Mouse (Mus musculus): ENCODE measurements around the gene Tef. TPM values are rescaled to one million over a fixed set of nuclear protein-coding genes. Genes with fewer than 3 reads are reported as not detected.

Tef gene
- total and polyA plus RNA-seq, 3 experiments = 12.3 to 21.7 TPM; not detected in 1

DNA sequence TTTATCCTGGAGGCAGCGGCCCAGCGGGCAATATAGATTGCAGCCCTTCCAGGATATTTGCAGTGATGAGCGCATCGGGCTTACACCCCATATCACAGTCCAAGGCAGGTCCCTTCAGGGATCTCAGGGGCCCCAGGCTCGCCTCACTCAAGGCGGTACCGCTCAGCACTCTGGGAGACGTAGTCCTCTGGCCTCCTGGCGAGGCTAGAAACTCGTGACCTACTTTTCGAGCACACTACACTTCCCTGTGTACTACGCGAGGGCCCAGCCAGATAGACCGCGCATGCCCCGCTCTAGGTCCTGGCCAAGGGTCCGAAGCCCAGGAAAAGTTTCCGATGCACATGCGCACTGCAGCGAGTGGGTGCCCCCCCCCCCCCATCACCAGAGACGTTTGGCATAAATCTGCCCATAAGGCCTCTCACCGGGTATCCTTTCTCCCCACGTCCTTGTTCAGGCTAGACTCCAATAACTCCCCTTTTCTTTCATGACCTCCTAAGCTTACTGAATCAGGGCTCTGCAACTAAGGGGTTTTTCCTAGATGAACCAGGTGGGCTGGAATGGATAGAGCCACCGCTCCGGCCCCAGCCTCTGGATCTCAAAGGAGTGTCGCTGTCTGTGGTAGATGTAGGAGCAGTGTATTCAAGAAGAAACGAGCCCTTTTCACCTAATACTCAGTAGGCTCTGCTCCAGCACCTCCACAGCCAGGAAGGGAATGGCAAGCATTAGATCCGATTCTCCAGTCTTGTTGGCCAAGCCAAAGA, 54.0 kb downstream of the Tef start (continued):
- TF ChIP-seq TAL1 (IDR thresholded peaks at IDR 0.05; ENCODE audit: low read length) (no peak), GABPA (IDR thresholded peaks at IDR 0.05; ENCODE audit: low read depth, low read length) (no peak), TCF12 (IDR thresholded peaks at IDR 0.05; ENCODE audit: low read depth, low read length) (no peak)

DNA sequence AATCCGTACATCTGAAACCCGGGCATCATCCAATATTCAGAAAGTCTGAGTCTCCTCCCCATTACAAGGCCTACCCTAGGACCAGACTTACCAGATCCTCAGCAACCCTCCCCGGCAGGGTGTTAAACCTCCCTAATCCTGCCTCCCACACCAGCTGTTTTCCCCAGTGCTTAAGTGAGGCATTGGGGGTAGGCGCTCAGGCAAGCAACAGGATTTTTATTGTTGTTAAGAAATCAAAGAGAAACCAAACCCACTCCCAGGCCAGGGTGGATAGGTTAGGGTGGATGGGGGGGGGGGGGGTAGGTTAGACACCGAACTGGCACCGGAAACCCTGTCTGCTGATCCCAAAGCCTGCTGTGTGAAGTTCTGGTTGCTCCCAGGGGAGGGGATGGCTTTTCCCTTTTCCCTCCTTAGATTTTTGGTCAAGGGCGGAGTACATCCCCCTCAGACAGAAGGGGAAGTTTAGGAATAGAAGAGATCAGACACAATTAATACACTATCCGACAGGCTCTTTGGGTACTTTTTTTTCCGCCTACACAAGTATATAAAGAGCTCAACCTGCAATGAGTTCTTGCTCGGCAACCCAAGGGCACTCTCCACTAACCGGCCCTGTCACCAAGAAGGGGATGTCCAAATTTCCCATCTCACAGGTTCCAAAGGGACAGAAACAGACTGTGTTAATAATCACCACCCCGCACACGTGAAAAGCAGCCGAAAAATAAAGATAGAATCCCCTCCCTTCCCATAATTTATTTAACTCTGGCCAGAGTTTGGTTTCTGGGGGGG, 54.9 kb downstream of the Tef start:
- DNase-seq (ENCODE audit: low read depth, low spot score) = peak; percentile 64
- no peaks in the 10 kb centered on the region for H3K9me3 ChIP-seq (replicated peaks; ENCODE audit: insufficient read depth, low read length)
- H3K9ac ChIP-seq (ENCODE audit: control insufficient read depth, low read depth, low read length, poor library complexity, severe bottlenecking) = peak overlapping the region; percentile 90
- H3K79me2 ChIP-seq (ENCODE audit: control insufficient read depth, insufficient read depth, low read length, poor library complexity) = peaks cover 50% of the 10 kb centered on the region
- no peaks in the 10 kb centered on the region for H3K27me3 ChIP-seq (ENCODE audit: control insufficient read depth in 1 of 2, insufficient read depth in 2 of 2, low read length in 2 of 2)
- H3K4me1 ChIP-seq (ENCODE audit: control insufficient read depth in 1 of 2, insufficient read depth in 2 of 2, low read length in 2 of 2) = peaks cover 0 to 7% of the 10 kb centered on the region in 2 experiments; a peak in 1 of 4 replicates
- peak overlapping the region; percentile 74 for H3K27ac ChIP-seq (ENCODE audit: control insufficient read depth, low read depth, low read length)
- peaks cover 2 to 11% of the 10 kb centered on the region in 2 experiments; a peak in 3 of 4 replicates for H3K36me3 ChIP-seq (ENCODE audit: control insufficient read depth in 1 of 2, insufficient read depth in 2 of 2, low read length in 2 of 2)
- peak overlapping the region; percentile 87 to 98 for H3K4me3 ChIP-seq (ENCODE audit: control insufficient read depth in 1 of 2, insufficient read depth in 1 of 2, low read depth in 2 of 2, low read length in 2 of 2)
- TF ChIP-seq CHD1 (IDR thresholded peaks at IDR 0.05; ENCODE audit: low read depth, low read length) (0 out of 2 replicates have a peak, but pooled peaks have one; percentile 26), GABPA (IDR thresholded peaks at IDR 0.05; ENCODE audit: low read depth, low read length) (no peak), RAD21 (IDR thresholded peaks at IDR 0.05; ENCODE audit: low read depth, low read length) (no peak), SIN3A (IDR thresholded peaks at IDR 0.05; ENCODE audit: low read length) (peak; percentile 44), RCOR1 (IDR thresholded peaks at IDR 0.05; ENCODE audit: low read depth, low read length) (no peak), EP300 (IDR thresholded peaks at IDR 0.05; ENCODE audit: low read depth in 1 of 2, low read length in 2 of 2) (no peak), KAT2A (conservative IDR thresholded peaks at IDR 0.05; ENCODE audit: low read depth, low read length) (no peak), TBP (IDR thresholded peaks at IDR 0.05; ENCODE audit: low read depth, low read length) (no peak; the same call in 1 of the 2 replicates), MAX (IDR thresholded peaks at IDR 0.05; ENCODE audit: low read length) (0 out of 2 replicates have a peak, but pooled peaks have one; percentile 10), MYC (IDR thresholded peaks at IDR 0.05; ENCODE audit: low read depth, low read length) (no peak), JUND (IDR thresholded peaks at IDR 0.05; ENCODE audit: low read depth, low read length) (no peak), MEF2A (IDR thresholded peaks at IDR 0.05; ENCODE audit: extremely low read depth, insufficient replicate concordance, low read depth, low read length, poor library complexity, severe bottlenecking) (no peak), ETS1 (IDR thresholded peaks at IDR 0.05; ENCODE audit: low read depth, low read length) (no peak), CHD2 (IDR thresholded peaks at IDR 0.05; ENCODE audit: low read length) (no peak), USF2 (IDR thresholded peaks at IDR 0.05; ENCODE audit: borderline replicate concordance in 1 of 2, insufficient read depth in 1 of 2, low read depth in 1 of 2, low read length in 2 of 2) (no peak), MAFK (IDR thresholded peaks at IDR 0.05; ENCODE audit: borderline replicate concordance, low read depth, low read length) (no peak), SMC3 (IDR thresholded peaks at IDR 0.05; ENCODE audit: low read depth, low read length) (no peak), NELFE (IDR thresholded peaks at IDR 0.05; ENCODE audit: low read depth, low read length) (no peak), ZMIZ1 (IDR thresholded peaks at IDR 0.05; ENCODE audit: low read depth, low read length) (no peak), NRF1 (IDR thresholded peaks at IDR 0.05; ENCODE audit: insufficient read depth, low read depth, low read length, poor library complexity, severe bottlenecking) (no peak), TAL1 (IDR thresholded peaks at IDR 0.05; ENCODE audit: low read length) (no peak), MYB (IDR thresholded peaks at IDR 0.05; ENCODE audit: low read depth, low read length) (no peak), TCF12 (IDR thresholded peaks at IDR 0.05; ENCODE audit: low read depth, low read length) (no peak), BHLHE40 (IDR thresholded peaks at IDR 0.05; ENCODE audit: borderline replicate concordance, low read depth, low read length) (no peak), MXI1 (IDR thresholded peaks at IDR 0.05; ENCODE audit: low read depth, low read length) (no peak), ELF1 (IDR thresholded peaks at IDR 0.05; ENCODE audit: low read depth, low read length) (no peak; the same call in 1 of the 2 replicates), GATA1 (IDR thresholded peaks at IDR 0.05; ENCODE audit: low read depth, low read length) (no peak), POLR2AphosphoS2 (IDR thresholded peaks at IDR 0.05; ENCODE audit: low read length) (no peak), ZC3H11A (IDR thresholded peaks at IDR 0.05; ENCODE audit: low read depth, low read length) (no peak), HCFC1 (IDR thresholded peaks at IDR 0.05; ENCODE audit: low read depth, low read length) (no peak), MAZ (IDR thresholded peaks at IDR 0.05; ENCODE audit: low read depth, low read length) (0 out of 2 replicates have a peak, but pooled peaks have one; percentile 53), ZKSCAN1 (IDR thresholded peaks at IDR 0.05; ENCODE audit: low read depth, low read length) (no peak)

Data from MEL (cell line).